Mouse (Mus musculus): ENCODE results near the gene Cldn15. TPM values are rescaled to one million over a fixed set of nuclear protein-coding genes. Genes with fewer than 3 reads are reported as not detected.

Cldn15 gene
- polyA plus RNA-seq, 1 experiment from 2014 or later = 0.28 TPM

DNA sequence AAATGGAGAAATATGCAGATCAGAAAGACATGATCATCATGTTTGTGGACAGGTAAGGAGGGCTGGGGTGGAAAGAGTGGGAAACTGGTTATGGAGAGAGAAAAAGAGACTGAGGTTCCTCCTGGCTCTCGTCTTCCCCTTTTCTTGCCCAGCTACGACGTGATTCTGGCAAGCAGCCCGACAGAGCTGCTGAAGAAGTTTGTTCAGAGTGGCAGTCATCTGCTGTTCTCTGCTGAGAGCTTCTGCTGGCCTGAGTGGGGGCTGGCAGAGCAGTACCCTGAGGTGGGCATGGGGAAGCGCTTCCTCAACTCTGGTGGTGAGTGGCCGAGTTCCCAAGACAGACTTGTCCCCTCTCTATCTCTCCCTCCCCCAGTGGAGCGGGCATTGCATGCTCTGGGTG, 22.0 kb downstream of the Cldn15 start:
- WGBS = 51% methylated on average over 7 of the region's 7 CpGs
- Histone ChIP-seq H3K4me3 (peak overlapping the region; percentile 90), H3K9ac (replicated peaks) (peak overlapping the region; percentile 99), H3K9me3 (no peaks in the 10 kb centered on the region), H3K27ac (replicated peaks) (peak overlapping the region; percentile 97; the same call in 1 of the 2 replicates), H3K4me1 (peaks cover 21% of the 10 kb centered on the region), H3K36me3 (peaks cover 52% of the 10 kb centered on the region), H3K4me2 (replicated peaks) (peak overlapping the region; percentile 89), H3K27me3 (no peaks in the 10 kb centered on the region)
- ATAC-seq (replicated peaks) = no peak

DNA sequence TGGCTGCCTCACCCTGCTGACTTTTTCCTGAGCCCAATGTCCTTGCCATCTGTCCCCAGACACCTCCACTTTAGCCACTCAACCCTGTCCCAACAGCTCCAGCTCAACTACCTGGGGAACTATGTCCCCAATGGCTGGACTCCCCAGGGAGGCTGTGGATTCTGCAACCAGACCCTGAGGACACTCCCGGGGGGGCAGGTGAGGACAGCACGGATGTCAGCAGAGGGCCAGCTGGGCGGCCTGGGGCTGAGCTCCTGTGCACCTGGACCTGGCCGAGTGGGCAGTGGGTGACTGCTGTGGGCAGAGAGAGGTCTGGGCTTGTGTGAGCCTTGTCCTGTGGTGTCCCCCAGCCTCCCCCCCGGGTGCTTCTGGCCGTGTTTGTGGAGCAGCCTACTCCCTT, 23.4 kb downstream of the Cldn15 start:
- H3K36me3 ChIP-seq = peaks cover 59% of the 10 kb centered on the region
- H3K27me3 ChIP-seq = no peaks in the 10 kb centered on the region
- H3K9ac ChIP-seq (replicated peaks) = no peak overlapping the region
- H3K9me3 ChIP-seq = no peaks in the 10 kb centered on the region
- H3K4me1 ChIP-seq = peaks cover 21% of the 10 kb centered on the region
- H3K27ac ChIP-seq (replicated peaks) = no peak overlapping the region
- no peak overlapping the region for H3K4me3 ChIP-seq
- 95% methylated on average over 6 of the region's 6 CpGs for WGBS
- no peak overlapping the region for H3K4me2 ChIP-seq (replicated peaks)
- no peak for ATAC-seq (replicated peaks)

DNA sequence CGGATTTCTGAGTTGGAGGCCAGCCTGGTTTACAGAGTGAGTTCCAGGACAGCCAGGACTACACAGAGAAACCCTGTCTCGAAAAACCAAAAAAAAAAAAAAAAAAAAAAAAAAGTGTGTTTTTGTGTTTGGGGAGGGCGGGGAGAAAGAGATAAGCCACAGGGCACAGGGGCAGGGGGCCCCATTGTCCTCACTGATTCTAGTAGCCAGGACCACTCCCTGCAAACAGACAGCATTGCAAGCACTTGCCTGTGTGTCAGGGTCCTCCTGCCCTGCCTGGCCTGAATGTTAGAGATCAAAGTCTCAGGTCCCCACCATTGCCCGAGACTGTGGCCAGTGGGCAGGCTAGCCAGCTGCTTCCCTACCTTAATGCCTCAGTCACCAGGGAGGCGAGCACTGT, 33.0 kb downstream of the Cldn15 start:
- ATAC-seq (replicated peaks) = no peak
- no peaks in the 10 kb centered on the region for H3K4me1 ChIP-seq
- 69% methylated on average over 3 of the region's 5 CpGs for WGBS
- no peak overlapping the region for H3K4me3 ChIP-seq
- no peak overlapping the region for H3K4me2 ChIP-seq (replicated peaks)
- H3K9ac ChIP-seq (replicated peaks) = no peak overlapping the region
- peaks cover 22% of the 10 kb centered on the region for H3K36me3 ChIP-seq
- H3K27me3 ChIP-seq = no peaks in the 10 kb centered on the region
- H3K9me3 ChIP-seq = no peaks in the 10 kb centered on the region
- H3K27ac ChIP-seq (replicated peaks) = no peak overlapping the region

DNA sequence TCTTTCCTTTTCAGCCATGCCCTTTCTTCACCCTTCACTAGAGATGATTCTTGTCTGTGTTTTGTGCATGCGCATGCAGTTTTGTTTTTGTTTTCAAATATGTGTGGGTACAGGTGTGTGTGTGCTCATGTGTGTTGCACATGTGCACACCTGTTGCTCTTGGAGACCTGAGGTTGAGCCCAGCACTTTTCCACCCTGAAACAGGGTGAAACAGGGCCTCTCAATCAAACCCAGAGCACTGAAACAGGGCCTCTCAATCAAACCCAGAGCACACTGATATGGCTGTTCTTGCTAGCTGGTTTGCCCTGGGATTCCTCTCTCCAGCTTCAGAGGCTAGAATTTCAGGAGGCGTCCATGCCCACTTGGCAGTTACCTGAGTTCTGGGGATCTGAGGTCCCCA, 34.2 kb downstream of the Cldn15 start:
- no peaks in the 10 kb centered on the region for H3K4me1 ChIP-seq
- H3K27me3 ChIP-seq = no peaks in the 10 kb centered on the region
- no peak overlapping the region for H3K27ac ChIP-seq (replicated peaks)
- 89% methylated on average over 2 of the region's 2 CpGs for WGBS
- no peak overlapping the region for H3K4me3 ChIP-seq
- ATAC-seq (replicated peaks) = no peak
- H3K9me3 ChIP-seq = no peaks in the 10 kb centered on the region
- no peak overlapping the region for H3K4me2 ChIP-seq (replicated peaks)
- H3K9ac ChIP-seq (replicated peaks) = no peak overlapping the region
- peaks cover 10% of the 10 kb centered on the region for H3K36me3 ChIP-seq

DNA sequence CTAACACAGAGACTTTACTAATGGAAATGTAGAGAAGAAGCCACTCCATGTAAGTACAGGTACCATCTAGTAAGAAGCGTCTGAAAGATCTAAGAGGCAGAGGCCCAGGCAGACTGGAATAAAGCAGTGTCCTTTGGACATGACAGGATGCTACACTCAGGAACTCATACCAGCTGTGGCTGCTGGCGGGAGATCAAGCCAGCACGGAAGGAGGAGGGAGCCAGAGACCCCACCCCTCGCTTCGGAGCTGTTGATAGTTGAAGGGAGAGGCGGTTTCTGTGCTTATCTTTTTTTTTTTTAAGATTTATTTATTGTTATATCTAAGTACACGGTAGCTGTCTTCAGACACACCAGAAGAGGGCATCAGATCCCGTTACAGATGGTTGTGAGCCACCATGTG, 40.9 kb downstream of the Cldn15 start:
- no peaks in the 10 kb centered on the region for H3K27me3 ChIP-seq
- WGBS = 59% methylated on average over 8 of the region's 8 CpGs
- no peak for ATAC-seq (replicated peaks)

DNA sequence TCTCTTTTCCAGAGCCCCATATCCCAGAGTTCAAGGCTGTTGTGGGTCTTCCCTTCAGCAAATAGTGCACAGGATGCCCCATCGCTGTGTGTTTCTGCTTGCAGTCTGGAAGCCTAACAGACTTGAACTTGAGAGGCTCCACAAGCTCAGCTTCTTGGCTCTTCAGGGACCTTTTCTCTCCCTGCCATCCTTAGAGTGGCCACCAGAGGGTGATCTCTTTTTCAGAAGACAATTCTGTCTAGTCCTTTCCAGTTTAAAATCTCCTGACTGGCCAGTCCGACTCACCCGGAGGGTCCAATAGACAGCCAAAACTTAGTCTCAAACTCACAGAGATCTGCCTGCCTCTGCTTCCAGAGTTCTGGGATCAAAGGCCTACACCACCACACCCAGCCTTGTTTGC, 43.6 kb downstream of the Cldn15 start:
- WGBS = 35% methylated on average over 3 of the region's 3 CpGs
- no peak overlapping the region for H3K4me3 ChIP-seq
- no peaks in the 10 kb centered on the region for H3K4me1 ChIP-seq
- no peak overlapping the region for H3K27ac ChIP-seq (replicated peaks)
- no peaks in the 10 kb centered on the region for H3K27me3 ChIP-seq
- H3K36me3 ChIP-seq = no peaks in the 10 kb centered on the region
- ATAC-seq (replicated peaks) = no peak
- no peak overlapping the region for H3K4me2 ChIP-seq (replicated peaks)
- H3K9me3 ChIP-seq = no peaks in the 10 kb centered on the region
- H3K9ac ChIP-seq (replicated peaks) = no peak overlapping the region

More for the DNA sequence above, 40.9 kb downstream of the Cldn15 start:
- no peak overlapping the region for H3K4me3 ChIP-seq
- H3K9ac ChIP-seq (replicated peaks) = no peak overlapping the region
- no peak overlapping the region for H3K27ac ChIP-seq (replicated peaks)
- no peak overlapping the region for H3K4me2 ChIP-seq (replicated peaks)
- H3K36me3 ChIP-seq = no peaks in the 10 kb centered on the region
- no peaks in the 10 kb centered on the region for H3K9me3 ChIP-seq
- H3K4me1 ChIP-seq = no peaks in the 10 kb centered on the region

DNA sequence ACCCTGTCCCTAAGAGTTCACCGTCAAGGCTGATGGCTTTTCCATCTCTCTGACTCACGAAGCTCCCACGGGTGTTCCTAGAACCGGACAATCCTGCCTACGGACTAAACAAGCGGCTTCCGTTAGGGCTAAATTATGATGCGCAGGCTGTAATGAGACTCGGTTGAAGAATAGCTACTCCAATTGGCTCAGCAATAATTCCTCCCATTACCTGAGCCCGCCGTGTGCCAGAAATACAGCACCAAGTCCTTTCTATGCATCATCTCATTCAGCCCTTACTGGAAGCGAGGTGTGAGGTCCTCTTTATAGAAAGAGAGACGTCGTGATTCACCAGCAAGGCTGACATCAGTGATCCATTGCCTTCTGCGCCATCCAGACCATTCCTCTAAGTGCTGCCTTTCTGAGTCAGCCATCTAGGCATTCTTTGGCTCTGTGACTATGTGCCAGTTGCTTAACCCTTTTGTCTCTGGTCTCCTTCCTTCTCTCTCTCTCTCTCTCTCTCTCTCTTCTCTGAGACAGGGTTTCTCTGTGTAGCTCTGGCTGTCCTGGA, 46.1 kb downstream of the Cldn15 start:
- WGBS = 74% methylated on average over 15 of the region's 15 CpGs
- Histone ChIP-seq H3K9me3 (no peaks in the 10 kb centered on the region), H3K4me1 (no peaks in the 10 kb centered on the region), H3K9ac (replicated peaks) (no peak overlapping the region), H3K27ac (replicated peaks) (no peak overlapping the region), H3K27me3 (no peaks in the 10 kb centered on the region), H3K36me3 (no peaks in the 10 kb centered on the region), H3K4me2 (replicated peaks) (no peak overlapping the region), H3K4me3 (no peak overlapping the region)
- no peak for ATAC-seq (replicated peaks)

DNA sequence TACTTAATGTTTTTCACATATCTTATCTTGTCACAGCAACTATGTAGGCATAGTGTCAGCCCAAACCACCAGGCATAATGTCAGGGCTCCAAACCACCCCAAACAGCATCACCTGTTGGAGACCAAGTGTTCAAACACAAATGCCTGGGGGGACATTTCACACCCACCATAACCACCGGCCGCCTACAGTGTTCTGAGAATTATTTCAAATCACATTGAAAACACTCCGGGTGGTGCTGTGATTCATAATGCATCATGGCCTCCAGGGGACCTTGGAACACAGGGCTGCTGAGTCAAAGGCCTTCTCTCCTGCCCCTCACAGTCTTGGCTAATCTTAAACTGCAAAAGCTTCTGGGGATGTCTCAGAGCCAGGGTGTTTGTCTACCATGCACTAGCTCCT, 49.5 kb downstream of the Cldn15 start:
- no peak for ATAC-seq (replicated peaks)
- Histone ChIP-seq H3K27me3 (0 out of 2 replicates have a peak, but pooled peaks cover 3% of the 10 kb centered on the region), H3K36me3 (no peaks in the 10 kb centered on the region), H3K27ac (replicated peaks) (no peak overlapping the region), H3K9ac (replicated peaks) (no peak overlapping the region), H3K9me3 (no peaks in the 10 kb centered on the region), H3K4me3 (no peak overlapping the region), H3K4me2 (replicated peaks) (no peak overlapping the region), H3K4me1 (no peaks in the 10 kb centered on the region)
- WGBS = 85% methylated on average over 3 of the region's 3 CpGs

DNA sequence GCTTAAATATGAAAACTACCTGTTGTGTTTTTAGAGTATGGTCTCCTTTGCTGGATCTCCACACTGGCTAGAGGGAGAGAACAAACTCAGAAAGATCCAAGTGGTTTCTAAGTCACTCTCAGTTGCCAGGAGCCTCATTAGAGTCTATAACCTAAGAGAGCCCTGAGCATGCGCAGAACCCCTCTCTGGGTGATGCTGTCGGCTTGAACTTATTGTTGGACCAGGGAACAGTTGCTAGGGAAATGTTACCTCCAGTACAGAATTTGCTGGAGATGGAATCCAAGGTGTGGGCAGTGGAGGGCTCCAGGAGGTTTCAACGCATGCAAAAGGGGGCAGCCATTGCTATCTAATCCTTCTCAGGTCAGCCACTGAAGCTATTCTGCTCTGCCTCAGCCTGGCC, 57.9 kb downstream of the Cldn15 start:
- H3K36me3 ChIP-seq = no peaks in the 10 kb centered on the region
- peaks cover 53% of the 10 kb centered on the region for H3K27me3 ChIP-seq
- H3K4me1 ChIP-seq = peaks cover 16% of the 10 kb centered on the region
- ATAC-seq (replicated peaks) = no peak
- no peak overlapping the region for H3K4me3 ChIP-seq
- H3K9me3 ChIP-seq = no peaks in the 10 kb centered on the region
- WGBS = 53% methylated on average over 3 of the region's 3 CpGs
- no peak overlapping the region for H3K9ac ChIP-seq (replicated peaks)
- H3K27ac ChIP-seq (replicated peaks) = no peak overlapping the region
- H3K4me2 ChIP-seq (replicated peaks) = no peak overlapping the region

DNA sequence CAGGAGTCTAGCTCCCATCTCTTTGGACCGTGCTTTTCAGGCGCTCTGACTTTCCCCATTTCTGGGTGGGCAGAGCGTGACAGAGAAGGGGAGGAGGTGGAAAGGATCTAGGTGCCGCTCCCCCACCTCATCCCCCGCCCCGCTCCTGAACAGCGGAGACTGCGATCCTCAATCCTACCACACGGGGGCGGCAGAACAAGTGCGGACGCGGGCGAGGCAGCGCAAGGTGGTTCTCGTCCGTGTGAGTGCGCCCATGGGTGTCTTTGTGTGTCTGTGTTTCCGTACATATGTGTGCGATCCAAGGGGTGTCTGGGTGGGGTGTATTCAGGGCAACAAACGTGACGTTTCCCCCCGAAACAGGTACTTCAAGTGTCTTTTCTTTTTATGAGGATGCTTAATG, 58.7 kb downstream of the Cldn15 start:
- Histone ChIP-seq H3K9ac (replicated peaks) (0 out of 2 replicates have a peak overlapping the region, but pooled peaks have one; percentile 13), H3K27me3 (peaks cover 57% of the 10 kb centered on the region), H3K4me3 (peak overlapping the region; percentile 23), H3K9me3 (no peaks in the 10 kb centered on the region), H3K36me3 (no peaks in the 10 kb centered on the region), H3K4me1 (peaks cover 20% of the 10 kb centered on the region), H3K4me2 (replicated peaks) (peak overlapping the region; percentile 39), H3K27ac (replicated peaks) (no peak overlapping the region)
- WGBS = under 1% methylated on average over 23 of the region's 23 CpGs
- ATAC-seq (replicated peaks) = no peak

MicroRNAs encoded within 50 kb of the gene (microRNA counts, 519-probe panel; counts per million panel counts)
- not detected for microRNA mmu-miR-702

Small RNA genes within 50 kb of the gene (microRNA-seq; reads per million reads assigned to microRNA genes)
- 56.5 reads per million, percentile 46 among the genes with 10 or more reads in this experiment for gene Mir702

Other genes starting within 250 kb of the Cldn15 start
- 14.8 and 15.3 TPM in 2 replicates for gene Col26a1, start 83.4 kb upstream of the Cldn15 start, polyA plus RNA-seq (2015; fragmentation: Nextera tagmentation; extraction: Ambion mirVana)
- 116 and 124 TPM in 2 replicates for gene Ift22, start 58.5 kb upstream of the Cldn15 start, polyA plus RNA-seq (2015; fragmentation: Nextera tagmentation; extraction: Ambion mirVana)
- 336 and 351 TPM in 2 replicates for gene Fis1, start 13.3 kb upstream of the Cldn15 start, polyA plus RNA-seq (2015; fragmentation: Nextera tagmentation; extraction: Ambion mirVana)
- 28.8 and 35.6 TPM in 2 replicates for gene Plod3, start 20.4 kb downstream of the Cldn15 start, polyA plus RNA-seq (2015; fragmentation: Nextera tagmentation; extraction: Ambion mirVana)
- gene Znhit1, start 21.4 kb downstream of the Cldn15 start, polyA plus RNA-seq (2015; fragmentation: Nextera tagmentation; extraction: Ambion mirVana) = 123 and 129 TPM in 2 replicates
- 4.0 and 4.4 TPM in 2 replicates for gene Vgf, start 59.8 kb downstream of the Cldn15 start, polyA plus RNA-seq (2015; fragmentation: Nextera tagmentation; extraction: Ambion mirVana)
- 248 and 257 TPM in 2 replicates for gene Ap1s1, start 79.5 kb downstream of the Cldn15 start, polyA plus RNA-seq (2015; fragmentation: Nextera tagmentation; extraction: Ambion mirVana)
- 0.14 and 0.28 TPM in 2 replicates for gene Serpine1, start 105.7 kb downstream of the Cldn15 start, polyA plus RNA-seq (2015; fragmentation: Nextera tagmentation; extraction: Ambion mirVana)
- 3.4 and 3.7 TPM in 2 replicates for gene Trim56, start 149.6 kb downstream of the Cldn15 start, polyA plus RNA-seq (2015; fragmentation: Nextera tagmentation; extraction: Ambion mirVana)
- not detected in 2 replicates for gene Muc3, start 182.7 kb downstream of the Cldn15 start, polyA plus RNA-seq (2015; fragmentation: Nextera tagmentation; extraction: Ambion mirVana)
- 0.09 TPM in 1 of 2 replicates, not detected in the other for gene Muc3a, start 245.8 kb downstream of the Cldn15 start, polyA plus RNA-seq (2015; fragmentation: Nextera tagmentation; extraction: Ambion mirVana)